In the genomic region with DNA sequence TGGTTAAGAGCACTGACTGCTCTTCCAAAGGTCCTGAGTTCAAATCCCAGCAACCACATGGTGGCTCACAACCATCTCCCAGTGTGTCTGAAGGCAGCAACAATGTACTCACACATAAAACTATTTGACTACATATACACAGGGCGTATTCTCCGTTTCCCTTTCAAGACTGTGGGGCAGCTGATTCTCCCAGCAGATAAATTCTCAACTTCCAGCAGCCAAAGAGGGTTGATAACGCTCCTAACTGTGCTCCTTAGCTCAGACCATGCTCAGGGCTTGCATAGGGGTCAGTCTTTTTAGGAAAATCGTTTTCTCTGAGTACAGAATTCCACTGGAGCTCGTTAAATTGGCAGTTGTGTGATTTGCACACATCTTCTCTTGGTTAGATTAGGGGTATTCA, we compare ENCODE assay signal across 20 mouse cellular contexts. TPM values are rescaled to one million over a fixed set of nuclear protein-coding genes. Genes with fewer than 3 reads are reported as not detected.
"Had no signal": no experiment of that assay in that cellular context is flagged by ENCODE, and none has a peak within 500 bp of the region (broad histone marks: within the 10 kb centered on the region; RNA-seq: fewer than 3 reads in every experiment).

No protein-coding gene starts in this region.

- H3K36me3 ChIP-seq: intestine, embryonic 15.5 days; kidney, embryonic 15.5 days; limb, embryonic 15.5 days; midbrain, embryonic 12.5 days; neural tube, embryonic 13.5 days had no signal

- H3K4me2 ChIP-seq: intestine, embryonic 15.5 days; kidney, embryonic 15.5 days; limb, embryonic 15.5 days; lung, embryonic 14.5 days; midbrain, embryonic 12.5 days; neural tube, embryonic 13.5 days had no signal

- DNase-seq: kidney, adult 18-20 months; kidney, postnatal 14 days; lung, embryonic 14.5 days; lung, postnatal 10 days; retina, postnatal 1 day; thymus, adult 18-20 months; thymus, postnatal 14 days had no signal

- H3K4me3 ChIP-seq: intestine, embryonic 15.5 days; kidney, embryonic 15.5 days; left cerebral cortex, adult 2 months; limb, embryonic 15.5 days; megakaryocyte, embryonic 14.5 days; midbrain, embryonic 12.5 days; neural tube, embryonic 13.5 days had no signal

- H3K27me3 ChIP-seq: intestine, embryonic 15.5 days; kidney, embryonic 15.5 days; limb, embryonic 15.5 days; midbrain, embryonic 12.5 days; neural tube, embryonic 13.5 days had no signal

- H3K27ac ChIP-seq: intestine, embryonic 15.5 days; kidney, embryonic 15.5 days; left cerebral cortex, adult 2 months; limb, embryonic 15.5 days; macrophage; midbrain, embryonic 12.5 days; neural tube, embryonic 13.5 days had no signal

- H3K9ac ChIP-seq: intestine, embryonic 15.5 days; kidney, embryonic 15.5 days; limb, embryonic 15.5 days; lung, embryonic 14.5 days; midbrain, embryonic 12.5 days; neural tube, embryonic 13.5 days had no signal

- ATAC-seq: intestine, embryonic 15.5 days; midbrain, embryonic 16.5 days had no signal

- H3K4me1 ChIP-seq: intestine, embryonic 15.5 days; kidney, embryonic 15.5 days; limb, embryonic 15.5 days; midbrain, embryonic 12.5 days had no signal

- H3K9me3 ChIP-seq: intestine, embryonic 15.5 days; kidney, embryonic 15.5 days; limb, embryonic 15.5 days; megakaryocyte, embryonic 14.5 days; midbrain, embryonic 12.5 days; neural tube, embryonic 13.5 days had no signal

RNA-seq across cellular contexts. Expression of gene Asb17, which starts 43.3 kb away (rescaled TPM):
- total RNA-seq: layer of hippocampus, adult 8-10 months; layer of hippocampus, postnatal 14 days; left cerebral cortex, adult 2 months; left cerebral cortex, postnatal 14 days had no signal
- polyA plus RNA-seq: intestine, embryonic 15.5 days; large intestine, adult 2 months; macrophage had no signal
